Comparison of ENCODE assay signal across 9 mouse cellular contexts in the genomic region with DNA sequence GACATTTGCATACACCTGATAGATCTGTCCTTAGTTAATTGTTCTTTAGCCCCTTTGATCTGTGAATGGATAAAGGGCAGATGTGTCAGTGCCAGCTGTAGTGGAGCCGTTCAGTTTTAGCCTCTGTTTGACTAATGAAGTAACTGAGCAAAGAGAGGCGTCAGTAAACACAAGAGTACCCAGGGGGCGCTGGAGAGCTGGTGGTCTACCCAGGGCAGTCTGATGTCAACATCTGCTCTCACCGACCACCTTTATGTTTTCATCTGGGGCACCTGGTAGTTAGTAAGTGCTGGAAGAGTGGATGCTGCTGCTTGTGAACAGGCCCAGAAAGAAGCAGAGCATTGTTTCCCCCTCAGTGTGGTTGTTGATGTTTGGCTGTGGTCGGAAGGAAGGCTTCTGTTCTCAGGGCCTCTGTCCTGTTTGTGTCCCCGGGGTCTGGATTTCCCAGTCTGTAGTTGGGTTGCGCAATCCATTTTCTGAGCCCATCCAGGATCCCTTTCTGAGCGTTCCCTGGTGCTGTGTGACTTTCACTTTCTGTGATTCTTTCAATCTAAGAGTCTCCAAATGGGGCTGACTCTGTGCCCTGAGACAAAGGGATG.
DNase-seq lines count a peak whose midpoint lies in the region; ATAC-seq and TF ChIP-seq lines count a peak whose summit lies in the region.
"Had no signal": no experiment of that assay in that cellular context is flagged by ENCODE, and none has a peak within 500 bp of the region (broad histone marks: within the 10 kb centered on the region; RNA-seq: fewer than 3 reads in every experiment).

No protein-coding gene starts in this region.

- no peaks in the 10 kb centered on the region for H3K4me1 ChIP-seq in hindbrain, postnatal 0 days (ENCODE audit: insufficient read depth, low read length)
- no peaks in the 10 kb centered on the region for H3K4me1 ChIP-seq in hindbrain, embryonic 12.5 days
- H3K4me1 ChIP-seq in CH12.LX (ENCODE audit: control insufficient read depth in 1 of 2, insufficient read depth in 2 of 2) = peaks cover 0 to 19% of the 10 kb centered on the region in 2 experiments; a peak in 2 of 4 replicates
- no peaks in the 10 kb centered on the region for H3K4me1 ChIP-seq in intestine, embryonic 16.5 days (ENCODE audit: control insufficient read depth, insufficient read depth, low read length)
- H3K4me1 ChIP-seq: neural tube, embryonic 13.5 days had no signal

- in situ Hi-C loops in CH12.LX (cut with MboI; ENCODE audit: low pct_ligation_motif_present, low pct_unique_long_range_greater_than_20kb, low sequenced_read_pairs) = loop anchor here (25.0 kb wide), 2 partner anchors 234 to 409 kb away; no protein-coding TSS in a partner anchor

- no peak for ATAC-seq in hindbrain, postnatal 0 days
- no peak for ATAC-seq in hindbrain, embryonic 12.5 days (ENCODE audit: low FRiP score)
- peak; percentile 56 for ATAC-seq in megakaryocyte, adult 5-6 weeks (ENCODE audit: poor library complexity, severe bottlenecking)
- no peak for ATAC-seq in intestine, embryonic 16.5 days

- TF ChIP-seq POLR2A in CH12.LX (IDR thresholded peaks at IDR 0.05; ENCODE audit: low read depth, low read length) = no peak

- WGBS in hindbrain, postnatal 0 days = 64% methylated on average over 8 of the region's 8 CpGs
- 60% methylated on average over 8 of the region's 8 CpGs for WGBS in hindbrain, embryonic 12.5 days
- 54% methylated on average over 8 of the region's 8 CpGs for WGBS in intestine, embryonic 16.5 days

- H3K79me2 ChIP-seq in CH12.LX (replicated peaks; ENCODE audit: control insufficient read depth, extremely low read depth, insufficient read depth, poor library complexity, severe bottlenecking) = no peaks in the 10 kb centered on the region

- DNase-seq in hindbrain, postnatal 0 days (ENCODE audit: low spot score) = no peak
- peak; percentile 47 for DNase-seq in CH12.LX (ENCODE audit: extremely low read depth)
- DNase-seq in embryo, embryonic 10 days (ENCODE audit: low spot score) = peak; percentile 56
- DNase-seq in kidney, adult 8-10 months = peak; percentile 8 to 16
- DNase-seq in MN1 (ENCODE audit: low spot score) = no peak

- dilution Hi-C loops in CH12.LX (cut with MboI; ENCODE audit: extremely low pct_ligation_motif_present, extremely low pct_unique_long_range_greater_than_20kb, low sequenced_read_pairs) = no loop called here

- TF ChIP-seq RAD21 in CH12.LX (IDR thresholded peaks at IDR 0.05; ENCODE audit: low read depth, low read length) = peak; percentile 58

- H3K27ac ChIP-seq in hindbrain, postnatal 0 days = no peak overlapping the region
- no peak overlapping the region for H3K27ac ChIP-seq in hindbrain, embryonic 12.5 days
- no peak overlapping the region for H3K27ac ChIP-seq in CH12.LX (ENCODE audit: insufficient read depth, low read depth)
- H3K27ac ChIP-seq in intestine, embryonic 16.5 days (ENCODE audit: low read length) = no peak overlapping the region
- H3K27ac ChIP-seq: neural tube, embryonic 13.5 days had no signal

- no peak overlapping the region for H3K9ac ChIP-seq in hindbrain, postnatal 0 days (replicated peaks; ENCODE audit: low read length)
- no peak overlapping the region for H3K9ac ChIP-seq in hindbrain, embryonic 12.5 days
- no peak overlapping the region for H3K9ac ChIP-seq in CH12.LX (ENCODE audit: insufficient read depth, low read depth)
- H3K9ac ChIP-seq in intestine, embryonic 16.5 days (ENCODE audit: low read depth, low read length) = no peak overlapping the region
- H3K9ac ChIP-seq: neural tube, embryonic 13.5 days had no signal

- H3K4me3 ChIP-seq in hindbrain, postnatal 0 days (ENCODE audit: low read length) = no peak overlapping the region
- H3K4me3 ChIP-seq in hindbrain, embryonic 12.5 days = no peak overlapping the region
- H3K4me3 ChIP-seq in CH12.LX (replicated peaks in 1 of 3; ENCODE audit: low read depth in 2 of 3, low read length in 2 of 3, poor library complexity in 1 of 3) = no peak overlapping the region
- no peak overlapping the region for H3K4me3 ChIP-seq in intestine, embryonic 16.5 days (ENCODE audit: low read length)
- H3K4me3 ChIP-seq: neural tube, embryonic 13.5 days had no signal

- no peaks in the 10 kb centered on the region for H3K36me3 ChIP-seq in hindbrain, postnatal 0 days (ENCODE audit: insufficient read depth, low read length)
- no peaks in the 10 kb centered on the region for H3K36me3 ChIP-seq in hindbrain, embryonic 12.5 days
- H3K36me3 ChIP-seq in CH12.LX (replicated peaks in 1 of 2; ENCODE audit: control insufficient read depth in 1 of 2, insufficient read depth in 1 of 2, low read length in 1 of 2) = no peaks in the 10 kb centered on the region
- H3K36me3 ChIP-seq in intestine, embryonic 16.5 days (ENCODE audit: control insufficient read depth, insufficient read depth, low read length) = no peaks in the 10 kb centered on the region
- H3K36me3 ChIP-seq: neural tube, embryonic 13.5 days had no signal

- TF ChIP-seq CTCF in hindbrain, postnatal 0 days (IDR thresholded peaks at IDR 0.05; ENCODE audit: low read depth) = peak; percentile 44
- peak; percentile 45 to 74 for TF ChIP-seq CTCF in CH12.LX (conservative IDR thresholded peaks at IDR 0.05 in 1 of 2, IDR thresholded peaks at IDR 0.05 in 1 of 2; ENCODE audit: low read depth in 2 of 2, low read length in 2 of 2)

- no peaks in the 10 kb centered on the region for H3K27me3 ChIP-seq in hindbrain, postnatal 0 days (ENCODE audit: insufficient read depth, low read length)
- no peaks in the 10 kb centered on the region for H3K27me3 ChIP-seq in hindbrain, embryonic 12.5 days
- no peaks in the 10 kb centered on the region for H3K27me3 ChIP-seq in CH12.LX (replicated peaks)
- H3K27me3 ChIP-seq in intestine, embryonic 16.5 days (replicated peaks; ENCODE audit: control insufficient read depth, insufficient read depth, low read length) = no peaks in the 10 kb centered on the region
- H3K27me3 ChIP-seq: neural tube, embryonic 13.5 days had no signal

- no peaks in the 10 kb centered on the region for H3K9me3 ChIP-seq in hindbrain, postnatal 0 days (ENCODE audit: low read length)
- no peaks in the 10 kb centered on the region for H3K9me3 ChIP-seq in hindbrain, embryonic 12.5 days (replicated peaks)
- no peaks in the 10 kb centered on the region for H3K9me3 ChIP-seq in CH12.LX (replicated peaks; ENCODE audit: low read length)
- no peaks in the 10 kb centered on the region for H3K9me3 ChIP-seq in intestine, embryonic 16.5 days (ENCODE audit: control insufficient read depth, low read length)
- H3K9me3 ChIP-seq: neural tube, embryonic 13.5 days had no signal

- no peak overlapping the region for H3K4me2 ChIP-seq in hindbrain, postnatal 0 days (ENCODE audit: low read depth, low read length)
- no peak overlapping the region for H3K4me2 ChIP-seq in hindbrain, embryonic 12.5 days (replicated peaks)
- H3K4me2 ChIP-seq in CH12.LX (ENCODE audit: insufficient read depth, low read depth, poor library complexity, severe bottlenecking) = peak overlapping the region; percentile 13
- H3K4me2 ChIP-seq in intestine, embryonic 16.5 days (ENCODE audit: low read depth, low read length) = no peak overlapping the region
- H3K4me2 ChIP-seq: neural tube, embryonic 13.5 days had no signal

- TF ChIP-seq EP300 in CH12.LX (IDR thresholded peaks at IDR 0.05; ENCODE audit: low read length) = no peak

TF ChIP-seq in CH12.LX, 34 proteins besides CTCF, POLR2A, EP300 and RAD21:
- no peak for TF ChIP-seq MYC (IDR thresholded peaks at IDR 0.05; ENCODE audit: low read depth, low read length)
- TF ChIP-seq SMC3 (IDR thresholded peaks at IDR 0.05; ENCODE audit: low read depth, low read length) = peak; percentile 67
- TF ChIP-seq PAX5 (IDR thresholded peaks at IDR 0.05; ENCODE audit: low read length) = no peak

Comparison
In these comparisons a context has a peak if more than half of its experiments do, and no peak if none do; other contexts are left out.
1. DNase-seq: peak in CH12.LX (single experiment), embryo, embryonic 10 days (single experiment) and kidney, adult 8-10 months (2 of 2); none in hindbrain, postnatal 0 days (single experiment) and MN1 (single experiment).